Comparison of ENCODE assay signal across 24 mouse cellular contexts in the genomic region with DNA sequence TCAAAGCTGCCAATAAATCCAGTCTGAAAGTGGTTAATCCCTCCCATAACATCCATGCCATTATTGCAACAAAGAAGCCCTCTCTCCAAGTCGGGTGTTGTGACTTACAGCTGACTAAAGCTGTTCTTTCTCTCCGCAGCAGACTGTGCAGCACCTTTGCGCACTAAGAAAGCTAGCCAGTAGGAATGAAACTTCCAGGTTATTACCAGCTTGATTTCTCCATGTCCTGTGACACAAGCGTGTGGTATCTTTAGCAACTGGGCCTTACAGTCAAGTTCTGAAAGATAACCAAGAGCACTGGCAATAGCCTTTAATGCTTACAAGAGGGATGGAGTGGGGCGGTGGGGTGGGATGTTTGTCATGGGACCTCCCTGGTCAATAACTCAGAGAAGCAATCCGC.
"Had no signal": no experiment of that assay in that cellular context is flagged by ENCODE, and none has a peak within 500 bp of the region (broad histone marks: within the 10 kb centered on the region; RNA-seq: fewer than 3 reads in every experiment).

No protein-coding gene starts in this region.

- DNase-seq: gastrocnemius, postnatal 14 days; gastrocnemius, postnatal 36 days; heart, adult 18-20 months; heart, postnatal 10 days; heart, postnatal 4 days; kidney, adult 11 months; kidney, adult 2 months; kidney, adult 9 months; kidney, postnatal 14 days; kidney, postnatal 36 days; layer of hippocampus, adult 9-11 months; layer of hippocampus, postnatal 36 days; left cerebral cortex, postnatal 4 days had no signal

- H3K27ac ChIP-seq: heart, embryonic 10.5 days; hindbrain, embryonic 10.5 days; hindbrain, embryonic 12.5 days; hindbrain, embryonic 14.5 days; kidney, embryonic 15.5 days; kidney, postnatal 0 days; limb, embryonic 13.5 days; limb, embryonic 15.5 days had no signal

- H3K4me3 ChIP-seq: heart, embryonic 10.5 days; heart, embryonic 12.5 days; hindbrain, embryonic 10.5 days; hindbrain, embryonic 12.5 days; kidney, embryonic 15.5 days; limb, embryonic 13.5 days; limb, embryonic 15.5 days had no signal

- H3K4me2 ChIP-seq: heart, embryonic 12.5 days; hindbrain, embryonic 12.5 days; hindbrain, embryonic 14.5 days; kidney, embryonic 15.5 days; limb, embryonic 13.5 days; limb, embryonic 15.5 days had no signal

- H3K4me1 ChIP-seq: heart, embryonic 10.5 days; hindbrain, embryonic 10.5 days; hindbrain, embryonic 12.5 days; limb, embryonic 15.5 days had no signal

- H3K36me3 ChIP-seq: heart, embryonic 10.5 days; heart, embryonic 12.5 days; hindbrain, embryonic 10.5 days; hindbrain, embryonic 12.5 days; kidney, embryonic 15.5 days; limb, embryonic 13.5 days; limb, embryonic 15.5 days had no signal

- ATAC-seq: hindbrain, embryonic 16.5 days; intestine, embryonic 16.5 days had no signal

- H3K9me3 ChIP-seq: heart, embryonic 10.5 days; heart, embryonic 12.5 days; hindbrain, embryonic 10.5 days; hindbrain, embryonic 12.5 days; kidney, embryonic 15.5 days; limb, embryonic 13.5 days; limb, embryonic 15.5 days had no signal

- H3K27me3 ChIP-seq: heart, embryonic 12.5 days; hindbrain, embryonic 12.5 days; kidney, embryonic 15.5 days; limb, embryonic 13.5 days; limb, embryonic 15.5 days had no signal

- H3K9ac ChIP-seq: heart, embryonic 12.5 days; hindbrain, embryonic 12.5 days; hindbrain, embryonic 14.5 days; kidney, embryonic 15.5 days; limb, embryonic 13.5 days; limb, embryonic 15.5 days had no signal
